Mouse (Mus musculus): ENCODE measurements around the gene Wrap73.

DNA sequence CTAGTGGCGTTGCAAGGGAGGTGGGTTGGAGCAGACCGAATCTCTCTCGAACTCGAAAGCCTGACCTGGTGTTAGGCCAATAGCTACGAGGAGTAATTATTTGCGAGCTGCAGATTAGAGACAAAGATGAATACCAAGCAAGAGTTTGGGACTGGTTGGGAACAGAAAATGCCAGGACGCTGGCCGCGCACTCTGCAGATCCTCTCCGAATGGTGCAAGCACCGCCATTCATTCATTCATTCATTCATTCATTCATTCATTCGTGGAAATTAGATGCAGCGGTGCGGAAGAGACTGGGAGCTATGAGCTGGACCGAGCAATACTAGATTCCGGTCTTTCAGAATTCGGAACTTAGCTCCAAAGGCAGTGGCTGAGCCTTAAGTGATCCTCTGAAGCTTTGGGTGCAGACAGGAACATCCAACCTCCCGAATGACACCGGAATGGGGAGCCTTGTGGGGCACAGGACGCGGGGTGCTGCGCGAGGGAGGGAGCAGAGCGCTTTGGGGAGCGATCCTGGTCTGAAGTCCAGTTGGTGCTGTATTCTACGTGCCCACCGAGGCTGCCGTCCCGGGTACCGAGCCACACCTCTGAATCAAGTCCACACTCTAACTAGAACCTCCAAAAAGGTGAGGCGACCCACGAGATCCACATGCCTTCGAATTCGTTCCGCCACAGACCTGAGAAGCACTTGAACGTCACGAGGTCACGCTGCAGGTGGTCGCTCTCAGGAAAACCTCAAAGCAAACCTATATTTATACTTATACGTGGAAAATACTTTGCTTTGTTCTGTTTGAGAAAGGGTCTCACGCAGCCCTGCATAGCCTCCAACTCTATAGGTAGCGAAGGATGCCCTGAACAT is 934 bp upstream of the Wrap73 start:
- TF ChIP-seq POLR2A (IDR thresholded peaks at IDR 0.05; ENCODE audit: low read depth, low read length) (no peak), CTCF (conservative IDR thresholded peaks at IDR 0.05; ENCODE audit: insufficient read depth, insufficient read length, low read depth, low read length) (no peak)
